Mouse (Mus musculus): ENCODE results near the gene Tmem203.
A peak's percentile ranks its signal among the peaks of the same experiment; 100 is the strongest.

The Tmem203 gene

GRCm38 (mm10) chr2:25262291-25262767 is 7.1 kb downstream of the Tmem203 start, which contains the start of gene Tprn:
Gene Tprn (plus strand): TSS chr2:25262618.
- Histone ChIP-seq H3K4me1 (replicated peaks; ENCODE audit: low read depth, low read length) (peaks cover 55% of the 10 kb centered on the region), H3K27me3 (ENCODE audit: insufficient read depth, low read length) (peaks cover 10% of the 10 kb centered on the region), H3K36me3 (ENCODE audit: insufficient read depth, low read length) (peaks cover 38% of the 10 kb centered on the region), H3K9me3 (ENCODE audit: low read length) (no peaks in the 10 kb centered on the region), H3K4me3 (replicated peaks; ENCODE audit: low read length) (peak within 1 kb of the TSS; percentile 95)
- TF ChIP-seq NANOG (IDR thresholded peaks at IDR 0.05; ENCODE audit: borderline replicate concordance, low read length) (no peak), POU5F1 (IDR thresholded peaks at IDR 0.05; ENCODE audit: borderline replicate concordance, low read length) (no peak), CTCF (conservative IDR thresholded peaks at IDR 0.05; ENCODE audit: low read length) (no peak)

- peaks cover 45% of the 10 kb centered on the region for H3K36me3 ChIP-seq (ENCODE audit: insufficient read depth, low read length)
- H3K27me3 ChIP-seq (ENCODE audit: insufficient read depth, low read length), result peaks cover 10% of the 10 kb centered on the region
- peaks cover 62% of the 10 kb centered on the region for H3K4me1 ChIP-seq (replicated peaks; ENCODE audit: low read depth, low read length)
- TF ChIP-seq CTCF (conservative IDR thresholded peaks at IDR 0.05; ENCODE audit: low read length) (no peak), NANOG (IDR thresholded peaks at IDR 0.05; ENCODE audit: borderline replicate concordance, low read length) (no peak)
- H3K9me3 ChIP-seq (ENCODE audit: low read length), result no peaks in the 10 kb centered on the region
- peak overlapping the region; percentile 95 for H3K4me3 ChIP-seq (replicated peaks; ENCODE audit: low read length)
These were observed 7.8 kb downstream of the Tmem203 start for GRCm38 (mm10) chr2:25262795-25263622.

GRCm38 (mm10) chr2:25263623-25264285 is 8.5 kb downstream of the Tmem203 start:
- H3K36me3 ChIP-seq (ENCODE audit: insufficient read depth, low read length), result peaks cover 53% of the 10 kb centered on the region
- no peaks in the 10 kb centered on the region for H3K9me3 ChIP-seq (ENCODE audit: low read length)
- H3K27me3 ChIP-seq (ENCODE audit: insufficient read depth, low read length), result peaks cover 10% of the 10 kb centered on the region
- TF ChIP-seq CTCF (conservative IDR thresholded peaks at IDR 0.05; ENCODE audit: low read length) (no peak), NANOG (IDR thresholded peaks at IDR 0.05; ENCODE audit: borderline replicate concordance, low read length) (no peak)
- H3K4me3 ChIP-seq (replicated peaks; ENCODE audit: low read length), result peak overlapping the region; percentile 95
- peaks cover 64% of the 10 kb centered on the region for H3K4me1 ChIP-seq (replicated peaks; ENCODE audit: low read depth, low read length)

- Histone ChIP-seq H3K9me3 (ENCODE audit: low read length) (no peaks in the 10 kb centered on the region), H3K4me1 (replicated peaks; ENCODE audit: low read depth, low read length) (peaks cover 63% of the 10 kb centered on the region), H3K4me3 (replicated peaks; ENCODE audit: low read length) (peak overlapping the region; percentile 95), H3K36me3 (ENCODE audit: insufficient read depth, low read length) (peaks cover 58% of the 10 kb centered on the region), H3K27me3 (ENCODE audit: insufficient read depth, low read length) (peaks cover 10% of the 10 kb centered on the region)
- TF ChIP-seq CTCF (conservative IDR thresholded peaks at IDR 0.05; ENCODE audit: low read length) (no peak), NANOG (IDR thresholded peaks at IDR 0.05; ENCODE audit: borderline replicate concordance, low read length) (no peak), POU5F1 (IDR thresholded peaks at IDR 0.05; ENCODE audit: borderline replicate concordance, low read length) (no peak)
These were observed 9.0 kb downstream of the Tmem203 start for GRCm38 (mm10) chr2:25264286-25264660.

- H3K4me1 ChIP-seq (replicated peaks; ENCODE audit: low read depth, low read length), result peaks cover 64% of the 10 kb centered on the region
- H3K4me3 ChIP-seq (replicated peaks; ENCODE audit: low read length), result peak overlapping the region; percentile 95
- H3K9me3 ChIP-seq (ENCODE audit: low read length), result no peaks in the 10 kb centered on the region
- TF ChIP-seq NANOG (IDR thresholded peaks at IDR 0.05; ENCODE audit: borderline replicate concordance, low read length) (no peak), POU5F1 (IDR thresholded peaks at IDR 0.05; ENCODE audit: borderline replicate concordance, low read length) (no peak), CTCF (conservative IDR thresholded peaks at IDR 0.05; ENCODE audit: low read length) (no peak)
- peaks cover 10% of the 10 kb centered on the region for H3K27me3 ChIP-seq (ENCODE audit: insufficient read depth, low read length)
- H3K36me3 ChIP-seq (ENCODE audit: insufficient read depth, low read length), result peaks cover 64% of the 10 kb centered on the region
These were observed 9.6 kb downstream of the Tmem203 start for GRCm38 (mm10) chr2:25264851-25265250.

- Histone ChIP-seq H3K4me1 (replicated peaks; ENCODE audit: low read depth, low read length) (peaks cover 75% of the 10 kb centered on the region), H3K27me3 (ENCODE audit: insufficient read depth, low read length) (peaks cover 10% of the 10 kb centered on the region), H3K36me3 (ENCODE audit: insufficient read depth, low read length) (peaks cover 76% of the 10 kb centered on the region), H3K9me3 (ENCODE audit: low read length) (no peaks in the 10 kb centered on the region), H3K4me3 (replicated peaks; ENCODE audit: low read length) (peak overlapping the region; percentile 60)
- no peak for TF ChIP-seq NANOG (IDR thresholded peaks at IDR 0.05; ENCODE audit: borderline replicate concordance, low read length)
- no peak for TF ChIP-seq POU5F1 (IDR thresholded peaks at IDR 0.05; ENCODE audit: borderline replicate concordance, low read length)
- TF ChIP-seq CTCF (conservative IDR thresholded peaks at IDR 0.05; ENCODE audit: low read length), result no peak
These were observed 10.8 kb downstream of the Tmem203 start for GRCm38 (mm10) chr2:25265897-25266656.

- H3K36me3 ChIP-seq (ENCODE audit: insufficient read depth, low read length), result peaks cover 82% of the 10 kb centered on the region
- TF ChIP-seq CTCF (conservative IDR thresholded peaks at IDR 0.05; ENCODE audit: low read length) (no peak), NANOG (IDR thresholded peaks at IDR 0.05; ENCODE audit: borderline replicate concordance, low read length) (no peak), POU5F1 (IDR thresholded peaks at IDR 0.05; ENCODE audit: borderline replicate concordance, low read length) (no peak)
- H3K9me3 ChIP-seq (ENCODE audit: low read length), result no peaks in the 10 kb centered on the region
- peak overlapping the region; percentile 60 for H3K4me3 ChIP-seq (replicated peaks; ENCODE audit: low read length)
- H3K4me1 ChIP-seq (replicated peaks; ENCODE audit: low read depth, low read length), result peaks cover 76% of the 10 kb centered on the region
- peaks cover 10% of the 10 kb centered on the region for H3K27me3 ChIP-seq (ENCODE audit: insufficient read depth, low read length)
These were observed 11.5 kb downstream of the Tmem203 start for GRCm38 (mm10) chr2:25266720-25267119.

GRCm38 (mm10) chr2:25267241-25267640 is 12.0 kb downstream of the Tmem203 start:
- peaks cover 74% of the 10 kb centered on the region for H3K4me1 ChIP-seq (replicated peaks; ENCODE audit: low read depth, low read length)
- H3K4me3 ChIP-seq (replicated peaks; ENCODE audit: low read length), result peak overlapping the region; percentile 60
- peaks cover 83% of the 10 kb centered on the region for H3K36me3 ChIP-seq (ENCODE audit: insufficient read depth, low read length)
- TF ChIP-seq CTCF (conservative IDR thresholded peaks at IDR 0.05; ENCODE audit: low read length) (no peak), POU5F1 (IDR thresholded peaks at IDR 0.05; ENCODE audit: borderline replicate concordance, low read length) (no peak), NANOG (IDR thresholded peaks at IDR 0.05; ENCODE audit: borderline replicate concordance, low read length) (no peak)
- no peaks in the 10 kb centered on the region for H3K9me3 ChIP-seq (ENCODE audit: low read length)
- peaks cover 10% of the 10 kb centered on the region for H3K27me3 ChIP-seq (ENCODE audit: insufficient read depth, low read length)

Measured in E14TG2a.4 (cell line).